Mouse (Mus musculus): ENCODE measurements around the gene Cd36.

Gene Cd36

DNA sequence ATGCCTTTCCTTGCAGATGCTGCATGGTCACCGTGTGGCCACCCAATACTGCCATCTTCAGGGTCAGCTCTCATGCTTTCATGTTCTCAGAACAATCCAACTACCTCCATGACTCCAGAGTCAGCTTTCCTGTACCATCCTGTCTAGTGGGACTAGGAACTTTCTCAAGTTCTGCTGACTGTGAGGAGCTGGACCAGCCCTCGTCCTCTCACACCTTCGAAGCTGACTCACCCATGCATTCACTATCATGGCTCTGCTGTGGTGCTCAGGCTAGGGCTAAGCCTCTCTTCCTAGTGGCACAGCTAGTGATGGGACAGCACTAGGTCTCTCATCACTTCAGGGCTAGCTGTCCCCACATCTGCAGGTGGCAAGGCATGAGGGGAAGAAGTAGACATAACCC lies 30.7 kb downstream of the Cd36 start:
- no peak for DNase-seq

DNA sequence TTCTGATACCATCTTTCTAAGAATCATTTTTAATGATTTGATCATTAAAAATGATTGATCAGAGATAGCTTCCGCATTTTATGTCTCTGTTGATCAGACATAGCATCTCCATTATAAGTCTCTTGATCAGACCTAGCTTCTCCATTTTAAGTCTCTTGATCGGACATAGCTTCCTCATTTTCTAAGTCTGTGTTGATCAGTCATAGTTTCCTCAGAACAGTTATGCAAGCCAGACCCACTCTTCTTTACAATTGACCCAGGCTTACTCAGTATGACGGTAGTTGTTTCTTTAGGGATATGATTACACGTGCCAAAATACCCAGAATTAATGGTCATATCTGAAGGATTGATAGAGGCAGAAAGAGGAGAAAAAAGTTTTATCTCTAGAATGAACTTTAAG lies 31.3 kb downstream of the Cd36 start:
- DNase-seq, result no peak

DNA sequence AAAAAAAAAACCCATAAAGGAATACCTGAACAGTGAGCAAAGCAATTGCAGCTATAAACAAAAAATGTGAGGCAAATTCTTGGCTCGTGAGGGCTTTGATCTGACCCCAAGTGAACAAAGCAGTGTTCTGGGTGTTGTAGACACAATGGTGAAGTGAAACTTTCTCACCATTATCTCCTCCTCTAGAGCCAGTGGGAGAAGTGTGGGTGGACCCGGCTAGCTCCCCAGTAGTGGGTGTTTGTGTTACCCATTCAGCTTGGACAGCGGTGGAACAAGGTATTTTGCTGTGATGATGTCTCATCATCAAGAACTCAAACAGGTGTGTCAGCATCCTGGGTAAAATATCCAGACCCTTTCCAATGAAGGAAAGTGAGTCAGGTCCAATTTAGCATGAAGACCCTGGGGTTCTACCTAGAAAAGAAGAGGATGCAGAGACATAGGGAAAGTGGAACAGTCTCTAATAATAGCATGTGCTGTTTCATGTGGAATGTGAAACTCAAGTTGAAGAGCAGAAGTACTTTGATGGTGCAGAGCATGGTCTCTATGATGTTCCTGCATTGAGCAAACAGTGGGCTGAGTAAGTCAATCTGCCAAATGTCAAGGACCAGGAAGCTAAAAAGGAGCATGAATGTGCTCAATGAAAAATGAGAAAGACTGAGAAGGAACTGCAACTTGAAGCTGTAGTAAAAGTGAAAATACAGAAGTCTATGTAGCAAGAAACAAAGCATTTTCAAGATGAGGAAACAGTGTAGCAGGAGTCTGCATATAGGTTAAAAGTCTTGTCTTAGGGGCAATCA lies 34.3 kb downstream of the Cd36 start:
- DNase-seq, result no peak

DNA sequence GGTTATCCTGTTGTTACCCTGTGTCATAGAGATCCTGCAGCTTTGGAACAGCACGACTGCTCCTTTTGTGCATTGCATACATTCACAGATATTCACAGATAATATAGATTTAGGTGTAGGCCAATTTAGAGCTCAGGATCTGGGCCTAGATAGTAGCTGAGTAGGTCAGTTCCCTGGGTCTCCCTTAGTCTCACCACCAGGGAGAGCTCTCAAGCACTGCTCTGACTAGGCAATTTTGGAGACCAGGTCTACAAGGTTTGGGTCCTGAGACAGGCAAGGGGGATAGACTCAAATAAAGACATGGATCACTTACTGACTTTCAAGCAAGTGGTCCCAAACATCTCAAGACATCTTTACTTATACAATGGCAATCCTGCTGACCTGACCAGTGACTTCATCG lies 38.0 kb downstream of the Cd36 start:
- DNase-seq, result no peak

DNA sequence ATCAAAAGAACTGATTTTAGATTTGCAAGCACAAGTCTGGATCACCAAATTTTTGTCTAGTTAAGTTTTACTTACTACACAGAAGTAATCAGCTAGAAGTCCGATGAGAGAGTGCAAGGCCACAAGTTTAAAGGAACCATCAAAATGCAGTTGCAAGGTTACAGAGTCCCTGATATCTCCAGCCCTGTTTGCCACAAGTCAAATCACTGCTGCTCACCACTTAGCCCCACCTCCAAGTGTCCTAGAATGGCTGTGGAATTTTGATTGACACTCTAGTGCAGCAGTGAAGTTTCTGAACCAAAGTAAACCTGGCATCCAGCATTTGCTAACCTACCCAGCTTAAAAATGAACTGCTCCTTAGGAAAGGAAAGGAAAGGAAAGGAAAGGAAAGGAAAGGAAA lies 39.0 kb downstream of the Cd36 start:
- DNase-seq, result no peak

DNA sequence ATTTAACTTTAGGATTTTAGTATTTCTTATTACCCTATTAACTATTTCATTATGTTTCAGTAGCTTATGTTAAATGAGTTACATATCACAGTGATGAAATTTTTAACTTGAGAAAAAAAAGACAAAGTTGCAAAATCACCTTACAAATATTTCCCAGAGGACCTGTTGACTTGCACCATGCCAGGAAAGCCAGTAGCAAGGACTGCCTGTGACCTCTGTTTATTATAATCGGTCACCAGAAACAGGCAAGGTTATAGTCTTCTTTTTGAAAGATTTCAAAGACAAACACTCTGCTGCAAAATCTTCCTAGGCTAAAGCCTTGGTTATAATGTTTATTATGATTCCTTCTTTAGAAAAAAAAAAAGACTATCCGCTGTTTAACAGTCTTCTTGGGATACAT lies 39.9 kb downstream of the Cd36 start:
- DNase-seq, result no peak

DNA sequence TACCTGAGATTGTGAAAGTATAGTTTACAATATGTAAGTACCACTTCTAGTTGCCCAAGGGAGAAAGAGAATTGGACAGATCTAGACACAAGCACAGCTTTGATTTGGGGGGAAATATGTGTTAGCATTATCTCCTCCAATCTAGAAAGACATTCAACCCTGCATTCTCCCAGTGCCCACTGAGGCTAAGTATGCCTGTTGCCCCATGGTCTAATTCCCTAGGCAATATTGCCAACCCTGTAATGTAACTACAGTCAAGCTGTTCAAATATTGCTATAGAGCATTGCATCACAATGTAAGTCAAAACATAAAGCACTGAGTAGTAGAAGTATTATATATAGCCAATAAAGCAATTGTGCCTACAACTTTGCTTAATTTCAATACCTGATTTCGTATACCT lies 40.3 kb downstream of the Cd36 start:
- DNase-seq, result no peak

DNA sequence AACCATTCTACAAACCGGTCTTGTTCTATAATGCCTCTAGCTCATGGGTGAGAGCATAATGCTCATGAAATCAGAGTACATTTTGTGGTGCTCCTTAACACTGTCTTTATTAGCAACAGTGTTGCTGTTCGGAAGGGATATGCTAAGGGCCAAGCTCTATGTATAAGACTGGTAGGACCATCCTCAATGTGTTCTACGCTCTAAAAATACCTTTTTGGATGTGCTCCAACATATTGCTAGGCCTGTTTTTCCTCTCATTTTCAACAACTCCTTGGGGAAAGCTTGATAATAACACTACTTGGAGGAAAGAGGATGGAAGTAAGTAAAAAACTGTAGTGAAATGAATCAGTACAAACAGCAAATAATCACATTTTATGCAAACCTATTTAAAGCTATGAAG lies 44.7 kb downstream of the Cd36 start:
- DNase-seq, result no peak

DNA sequence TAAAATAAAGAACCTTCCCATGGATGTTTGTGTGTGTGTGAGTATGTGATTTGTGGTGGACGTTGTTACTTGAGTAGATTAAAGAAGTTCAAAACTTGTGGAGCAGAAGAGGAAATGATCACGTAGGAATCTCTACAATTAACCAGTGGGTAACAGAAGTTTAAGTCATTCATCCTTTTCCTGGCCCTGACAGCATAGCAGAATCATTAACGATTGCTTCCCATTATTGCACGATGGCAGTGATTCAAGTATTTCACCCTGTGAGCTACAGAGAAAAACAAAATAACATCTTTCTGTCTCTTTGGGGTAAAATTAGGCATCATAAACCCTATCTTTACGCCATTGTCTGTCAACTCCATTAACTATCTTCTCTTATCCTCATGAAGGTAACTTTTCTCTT lies 45.3 kb downstream of the Cd36 start:
- DNase-seq, result no peak

DNA sequence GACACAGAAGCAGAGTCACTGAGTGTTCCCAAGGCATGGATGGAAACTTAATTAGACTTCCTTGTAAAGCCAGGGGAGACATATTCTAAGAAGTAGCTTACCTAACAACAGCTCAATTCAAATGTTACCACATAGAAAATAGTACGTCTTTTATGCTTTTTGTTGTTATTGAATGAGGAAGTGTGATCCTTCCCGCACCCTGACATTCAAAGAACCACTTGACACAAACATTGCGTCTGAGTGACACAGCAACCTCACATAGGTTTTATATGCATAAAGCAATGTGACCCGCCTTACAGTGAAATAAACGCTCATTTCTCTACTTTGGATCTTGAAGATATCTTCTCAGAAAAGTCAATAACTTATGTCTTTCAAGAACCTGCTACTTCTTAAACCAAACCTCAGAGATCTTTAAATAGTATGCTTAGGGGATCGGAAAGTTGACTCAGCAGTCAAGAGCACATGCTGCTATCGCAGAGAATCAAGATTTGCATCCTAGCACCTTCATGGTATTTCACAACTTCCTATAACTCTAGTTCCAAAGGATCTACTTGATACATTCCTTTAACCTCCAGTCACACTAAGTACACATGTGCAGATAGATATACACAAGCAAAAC lies 46.4 kb downstream of the Cd36 start:
- no peak for DNase-seq

DNA sequence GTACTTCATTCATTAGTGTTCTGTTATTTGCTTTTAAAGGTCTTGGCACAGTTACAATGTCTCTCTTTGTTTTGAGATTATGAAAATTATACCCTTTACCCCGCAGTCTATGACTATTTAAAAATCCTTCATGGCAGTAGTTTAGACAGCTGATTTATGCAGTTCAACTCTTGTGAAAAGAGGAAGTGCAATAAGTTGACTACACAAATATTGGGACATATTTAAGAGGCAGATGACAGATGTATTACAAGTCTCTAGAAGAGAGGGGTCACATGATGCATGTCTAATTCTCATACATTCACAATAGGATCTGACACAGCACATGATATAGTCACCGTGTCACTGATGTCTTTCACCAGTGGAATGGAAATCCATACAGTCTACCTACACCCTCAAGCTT lies 49.1 kb downstream of the Cd36 start:
- DNase-seq, result no peak

DNA sequence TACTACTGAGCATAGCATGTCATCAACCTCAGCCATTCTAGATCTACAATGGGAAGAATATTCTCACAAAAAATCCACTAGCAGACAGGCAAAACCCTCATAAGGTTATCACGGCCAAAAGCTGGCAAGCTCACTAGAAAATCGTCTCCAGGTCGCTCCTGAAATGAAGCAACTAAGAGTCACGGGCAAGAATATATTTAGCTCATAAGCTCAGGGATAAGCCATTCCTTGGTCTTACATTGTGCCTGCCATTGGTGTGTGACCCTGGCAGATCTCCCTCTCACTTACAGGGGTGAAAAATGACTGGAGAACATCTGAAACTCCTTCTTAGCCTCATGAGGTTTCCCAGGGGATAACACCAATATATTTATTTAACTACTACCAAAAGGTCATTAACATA lies 52.2 kb downstream of the Cd36 start:
- DNase-seq, result no peak

DNA sequence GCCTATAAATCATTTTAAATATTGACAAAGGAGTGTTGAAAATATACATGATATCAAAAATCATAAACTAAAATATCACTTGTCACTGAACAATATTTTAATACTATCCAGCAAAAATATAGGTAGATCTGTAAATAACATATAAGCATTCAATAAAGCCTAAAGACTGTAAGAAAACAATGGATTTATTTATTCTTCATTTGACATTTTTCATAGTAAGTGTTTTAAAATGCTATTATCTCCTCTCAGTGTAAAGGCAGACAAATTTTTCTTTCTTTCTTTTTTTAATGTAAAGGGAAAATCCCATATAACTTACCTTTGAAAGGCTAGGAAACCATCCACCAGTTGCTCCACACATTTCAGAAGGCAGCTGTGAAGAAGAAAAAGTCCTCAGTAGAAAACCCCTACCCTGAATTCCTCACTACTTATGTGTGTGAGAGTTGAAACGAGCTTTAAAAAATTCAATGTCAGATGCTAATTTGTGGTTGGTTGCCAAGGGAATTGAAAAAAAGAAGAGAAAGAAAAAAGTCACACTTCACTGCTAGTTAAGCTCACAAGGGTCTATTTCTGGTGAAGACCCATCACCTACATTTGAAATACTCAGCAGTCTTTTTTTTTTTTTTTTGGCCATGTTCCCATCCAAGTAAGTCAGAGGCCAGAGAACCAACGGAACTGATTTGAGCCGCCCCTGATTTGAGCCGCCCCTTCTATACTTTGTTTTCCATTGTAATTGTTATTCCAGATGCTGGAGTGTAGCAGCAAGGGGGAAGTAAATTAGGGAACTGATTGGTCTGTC lies 53.1 kb downstream of the Cd36 start:
- no peak for DNase-seq

DNA sequence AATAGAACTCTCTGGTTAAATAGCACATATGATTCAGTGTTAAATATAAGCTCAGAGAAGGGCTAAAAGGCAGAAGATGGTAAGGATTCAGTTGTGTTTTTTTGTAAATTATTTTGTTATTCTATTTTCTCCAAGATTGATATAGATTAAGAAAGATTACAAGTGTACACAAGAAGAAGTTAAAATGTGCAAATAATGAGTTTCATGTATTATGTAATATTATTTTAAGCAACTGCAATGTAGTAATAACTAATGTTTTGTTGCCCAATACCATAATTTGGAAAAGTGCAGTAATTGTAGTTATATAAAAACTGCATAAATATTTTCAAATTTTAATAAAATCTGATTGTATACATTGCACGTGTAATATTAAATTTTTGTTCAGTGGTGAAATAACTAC lies 54.8 kb downstream of the Cd36 start:
- DNase-seq, result no peak

DNA sequence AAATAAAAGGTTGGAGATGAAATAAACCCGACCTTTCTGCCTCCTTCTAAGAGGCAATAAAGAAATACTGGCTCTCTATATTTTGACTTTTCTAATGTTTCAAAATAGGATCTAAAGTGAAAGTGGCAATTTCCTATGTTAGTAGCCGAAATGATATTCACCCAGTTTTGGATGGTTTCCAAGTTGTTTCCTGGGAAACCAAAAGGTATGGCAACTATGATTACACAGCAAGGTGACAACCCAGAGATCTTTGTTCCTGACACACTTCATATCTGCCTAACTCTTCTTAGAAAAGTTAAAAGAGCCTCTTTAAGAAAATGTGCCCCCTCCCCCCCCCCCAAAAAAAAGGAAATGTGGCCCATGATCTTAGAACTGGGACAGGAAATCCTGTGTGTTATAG lies 58.1 kb downstream of the Cd36 start:
- DNase-seq, result no peak

DNA sequence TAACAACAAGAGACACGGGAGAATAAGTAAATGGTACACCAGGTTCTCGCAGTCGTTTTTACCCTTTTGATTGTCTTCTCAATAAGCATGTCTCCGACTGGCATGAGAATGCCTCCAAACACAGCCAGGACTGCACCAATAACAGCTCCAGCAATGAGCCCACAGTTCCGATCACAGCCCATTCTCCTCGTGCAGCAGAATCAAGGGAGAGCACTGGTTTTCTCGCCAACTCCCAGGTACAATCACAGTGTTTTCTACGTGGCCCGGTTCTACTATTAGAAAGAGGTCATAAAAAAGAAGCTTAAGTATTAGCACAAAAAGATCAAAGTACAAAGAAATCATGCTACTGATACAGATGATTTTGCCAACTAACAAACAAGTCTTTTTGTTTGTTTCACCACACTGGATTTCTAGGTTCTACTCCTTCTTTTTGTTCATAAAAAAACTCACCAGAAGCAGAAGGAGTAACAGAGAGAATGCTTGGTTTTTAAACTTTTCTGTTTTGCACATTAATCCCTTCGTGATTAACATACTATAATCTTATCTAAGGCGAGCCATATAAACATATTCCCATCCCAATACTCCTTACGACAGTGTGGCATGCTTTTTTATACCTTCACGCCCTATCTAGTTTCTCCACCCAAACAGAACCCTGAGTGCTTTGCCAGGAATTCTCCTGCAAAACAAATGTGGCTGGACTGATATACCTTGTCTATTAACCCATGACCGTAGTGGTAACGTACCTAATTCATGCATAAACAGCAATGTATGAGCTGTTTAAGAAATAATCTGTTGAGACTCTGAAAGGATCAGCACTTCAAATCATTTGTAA lies 59.7 kb downstream of the Cd36 start:
- peak; percentile 18 for DNase-seq

DNA sequence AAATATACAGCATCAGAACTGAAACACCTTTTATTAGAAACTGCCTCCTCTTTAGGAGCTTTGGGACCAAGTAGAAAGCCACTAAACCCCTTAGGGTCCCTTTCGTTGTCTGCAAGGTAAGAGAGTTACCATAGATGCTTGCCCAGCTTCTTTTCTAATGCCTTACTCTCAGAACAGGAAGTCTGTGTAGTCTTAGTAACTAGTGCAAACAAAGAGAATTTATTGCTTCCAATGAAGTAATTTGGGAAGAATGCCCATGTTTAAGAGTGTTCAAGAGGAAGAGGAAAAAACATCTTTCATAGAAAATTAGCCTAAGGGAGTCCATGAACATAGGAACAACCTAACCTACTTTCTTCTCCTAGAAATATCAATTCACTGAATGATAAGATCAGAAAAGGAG lies 67.2 kb downstream of the Cd36 start:
- no peak for DNase-seq

DNA sequence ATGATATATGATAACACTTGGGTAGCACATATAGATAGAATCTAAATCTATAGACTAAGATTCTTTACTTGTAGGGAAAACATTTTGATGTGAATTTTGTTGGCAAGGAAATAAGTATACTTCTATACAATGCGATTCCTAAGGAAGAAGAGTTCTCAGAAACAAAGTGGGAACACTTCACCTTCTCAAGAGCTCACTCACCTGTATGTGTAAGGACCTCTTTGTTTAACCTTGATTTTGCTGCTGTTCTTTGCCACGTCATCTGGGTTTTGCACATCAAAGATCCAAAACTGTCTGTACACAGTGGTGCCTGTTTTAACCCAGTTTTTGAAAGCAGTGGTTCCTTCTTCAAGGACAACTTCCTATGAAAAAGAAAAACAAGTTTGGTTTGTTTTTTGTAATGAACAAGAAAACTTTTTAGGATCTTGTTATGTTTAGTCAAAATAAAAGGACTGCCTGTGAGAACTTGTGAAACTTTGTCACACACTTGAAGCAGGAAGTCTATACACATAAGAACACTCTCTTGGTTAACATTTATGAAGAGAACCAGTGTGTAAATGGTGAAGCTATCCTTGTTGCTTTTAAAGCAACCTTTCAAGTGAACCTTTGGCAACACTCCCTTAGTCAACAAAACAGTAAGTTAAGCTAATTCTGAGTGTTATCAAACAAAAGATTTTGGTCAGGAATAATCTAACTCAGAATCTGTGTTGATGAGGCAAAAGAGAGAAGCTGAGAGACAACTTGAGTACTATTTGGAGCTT lies 68.2 kb downstream of the Cd36 start:
- no peak for DNase-seq

DNA sequence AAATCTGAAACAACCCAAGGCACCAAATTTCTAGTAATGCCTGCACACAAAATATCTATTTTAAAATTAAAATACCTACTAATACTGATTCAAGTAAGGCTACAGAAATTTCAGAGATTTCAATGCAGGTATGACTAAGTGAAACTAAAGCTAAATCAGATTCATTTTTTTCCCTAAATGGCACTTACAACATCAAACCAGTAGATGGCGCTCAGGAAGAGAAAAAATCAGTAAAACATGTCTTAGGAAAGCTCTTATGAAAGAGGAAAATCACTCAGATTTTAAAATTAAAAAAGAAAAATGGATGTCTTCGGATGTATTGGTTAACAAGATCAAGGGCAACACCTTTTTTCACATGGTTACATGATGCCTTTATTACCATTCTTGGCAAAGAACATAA lies 72.4 kb downstream of the Cd36 start:
- no peak for DNase-seq

DNA sequence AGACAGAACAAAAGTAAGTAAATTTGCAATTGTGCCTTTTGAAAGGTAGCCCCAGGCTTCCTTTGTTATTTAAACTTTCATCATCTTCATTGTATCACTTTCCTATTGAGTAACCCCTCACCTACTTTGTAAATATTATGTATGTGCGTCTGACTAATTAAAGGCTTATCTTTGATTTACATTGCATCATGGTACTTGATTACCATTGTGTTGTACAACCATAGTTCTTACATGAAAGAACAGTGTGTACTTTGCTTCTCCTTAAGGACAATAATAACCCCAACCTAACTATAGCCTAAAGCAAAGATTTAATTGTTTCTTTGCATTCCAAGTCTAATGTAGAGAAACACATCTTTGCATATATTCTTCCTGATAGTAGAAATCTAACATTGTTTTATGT lies 78.3 kb downstream of the Cd36 start:
- no peak for DNase-seq

DNA sequence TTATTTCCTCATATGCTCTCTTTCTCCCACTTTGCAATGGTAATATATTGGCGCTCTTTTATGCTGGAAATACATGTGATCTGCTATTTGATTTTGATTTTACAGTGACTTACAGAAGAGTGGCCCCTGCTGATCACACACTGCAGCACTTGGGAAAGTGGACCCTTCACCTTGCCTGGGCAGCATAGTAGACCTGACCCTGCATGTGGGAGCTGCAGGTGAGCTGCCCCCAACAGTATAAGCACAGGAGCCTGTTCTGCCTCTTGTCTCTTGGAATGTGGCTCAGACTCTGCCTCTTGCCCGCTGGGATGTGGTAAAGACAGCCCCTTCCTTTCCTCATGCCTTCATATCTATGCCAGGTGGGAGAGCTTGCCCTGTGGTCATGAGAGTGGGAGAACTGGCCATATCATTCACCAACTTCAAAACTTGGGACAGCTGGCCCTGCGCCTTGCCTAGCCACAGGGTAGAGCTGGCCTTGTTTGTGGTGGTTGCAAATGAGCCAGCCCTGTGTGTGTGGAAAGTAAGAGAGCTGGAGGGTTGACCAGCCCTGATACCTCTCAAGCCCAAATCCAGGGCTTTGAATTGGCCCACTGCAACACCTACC lies 81.7 kb downstream of the Cd36 start:
- DNase-seq, result no peak

DNA sequence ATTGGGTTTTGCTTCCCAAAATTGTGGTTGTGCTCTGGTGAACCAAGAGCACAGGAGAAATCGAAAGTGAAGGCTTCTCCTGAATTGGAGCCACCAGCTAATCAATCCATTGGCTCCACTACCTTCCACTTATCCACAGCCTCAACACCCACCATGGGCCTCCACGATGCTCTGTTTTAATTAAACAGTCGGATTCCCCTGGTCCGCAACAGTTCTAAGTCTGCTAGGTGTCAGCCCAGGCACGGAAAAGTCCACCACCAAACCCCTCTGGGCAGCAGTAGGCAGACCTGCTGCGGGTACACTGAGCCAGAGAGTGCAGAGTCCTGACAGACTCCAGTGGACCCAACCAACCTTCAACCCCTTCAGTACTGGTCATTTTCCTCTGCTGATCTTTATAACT lies 112.0 kb downstream of the Cd36 start:
- DNase-seq, result peak; percentile 77

Data from liver (tissue).